Mouse (Mus musculus) cerebellum, adult 8-10 months (tissue): ENCODE data around the gene Snx20.
"Not testable (repeated sequence)": the region's sequence is repeated elsewhere in the genome, so short reads cannot be mapped to it uniquely, and the experiment has no call there.

Source experiments
- DNase-seq: peaks from one replicate; pipeline ENCODE4 v3.0.0; 2022

The Snx20 gene

GRCm38 (mm10) chr8:88635474-88636397 lies at the start of gene Snx20:
Gene Snx20, minus strand, starts transcription at chr8:88636128.
- no peak for DNase-seq

GRCm38 (mm10) chr8:88683656-88684289 lies 47.8 kb upstream of the Snx20 start:
- no peak for DNase-seq

- DNase-seq: no peak
Measured at GRCm38 (mm10) chr8:88681046-88681445, 45.1 kb upstream of the Snx20 start.

- no peak for DNase-seq
Measured at GRCm38 (mm10) chr8:88680566-88680965, 44.6 kb upstream of the Snx20 start.

- DNase-seq: no peak
Measured at GRCm38 (mm10) chr8:88677071-88677470, 41.1 kb upstream of the Snx20 start.

- DNase-seq: no peak
Measured at GRCm38 (mm10) chr8:88675372-88676165, 39.6 kb upstream of the Snx20 start.

- no peak for DNase-seq
Measured at GRCm38 (mm10) chr8:88673859-88674258, 37.9 kb upstream of the Snx20 start.

- DNase-seq: no peak
Measured at GRCm38 (mm10) chr8:88671575-88671974, 35.6 kb upstream of the Snx20 start.

GRCm38 (mm10) chr8:88670782-88671181 lies 34.9 kb upstream of the Snx20 start:
- no peak for DNase-seq

- DNase-seq: no peak
Measured at GRCm38 (mm10) chr8:88668400-88669086, 32.6 kb upstream of the Snx20 start.

GRCm38 (mm10) chr8:88666435-88666834 lies 30.5 kb upstream of the Snx20 start:
- DNase-seq: no peak

- peak; percentile 61 for DNase-seq
Measured at GRCm38 (mm10) chr8:88664947-88665346, 29.0 kb upstream of the Snx20 start.

- no peak for DNase-seq
Measured at GRCm38 (mm10) chr8:88664121-88664520, 28.2 kb upstream of the Snx20 start.

GRCm38 (mm10) chr8:88662401-88662821 lies 26.5 kb upstream of the Snx20 start:
- no peak for DNase-seq

- no peak for DNase-seq
Measured at GRCm38 (mm10) chr8:88659873-88660272, 23.9 kb upstream of the Snx20 start.

- DNase-seq: no peak
Measured at GRCm38 (mm10) chr8:88655334-88655733, 19.4 kb upstream of the Snx20 start.

- not testable (repeated sequence) for DNase-seq
Measured at GRCm38 (mm10) chr8:88651122-88651521, 15.2 kb upstream of the Snx20 start.

- DNase-seq: no peak
Measured at GRCm38 (mm10) chr8:88650016-88650708, 14.2 kb upstream of the Snx20 start.

- no peak for DNase-seq
Measured at GRCm38 (mm10) chr8:88648322-88648721, 12.4 kb upstream of the Snx20 start.

- no peak for DNase-seq
Measured at GRCm38 (mm10) chr8:88646837-88647778, 11.2 kb upstream of the Snx20 start, which contains the start of gene Nod2. Gene Nod2, plus strand, starts transcription at chr8:88647315.
